Mouse (Mus musculus) bone marrow, adult 2 months (tissue): ENCODE measurements around the gene Foxr2.

Experiments
- CTCF ChIP-seq: fragments of 200-500 bp; IDR thresholded peaks from 2 replicates; pipeline ENCODE4 v1.5.1; 2011; ENCODE audit warnings: low read length, control low read depth; ENCODE audit not compliant: control insufficient read depth, insufficient read depth
- POLR2A ChIP-seq: fragments of 200-500 bp; IDR thresholded peaks from 2 replicates; pipeline ENCODE4 v1.6.1; 2011; ENCODE audit warnings: low read depth, mild to moderate bottlenecking, control low read depth, low read length, borderline replicate concordance; ENCODE audit not compliant: control insufficient read depth

GRCm38 (mm10) chrX:153142656-153143055 lies 24.1 kb downstream of the Foxr2 start:
- no peak for TF ChIP-seq POLR2A
- no peak for TF ChIP-seq CTCF
